Mouse (Mus musculus): ENCODE data around the gene Vps37b. TPM values are rescaled to one million over a fixed set of nuclear protein-coding genes. Genes with fewer than 3 reads are reported as not detected.
"Not testable (repeated sequence)": the region's sequence is repeated elsewhere in the genome, so short reads cannot be mapped to it uniquely, and the experiment has no call there.

The Vps37b gene
- polyA plus RNA-seq, 1 experiment from 2014 or later, result 43.8 TPM

- H3K9me3 ChIP-seq, result peaks cover 6% of the 10 kb centered on the region; the same call in 1 of the 2 replicates
- 85% methylated on average over 7 of the region's 7 CpGs for WGBS
- H3K27me3 ChIP-seq (replicated peaks; ENCODE audit: low read depth, poor library complexity, severe bottlenecking), result no peaks in the 10 kb centered on the region
- peaks cover 10% of the 10 kb centered on the region for H3K4me1 ChIP-seq
- H3K36me3 ChIP-seq (replicated peaks), result no peaks in the 10 kb centered on the region
- DNase-seq (ENCODE audit: low spot score), result no peak
- no peak overlapping the region for H3K27ac ChIP-seq (replicated peaks)
- H3K4me3 ChIP-seq, result no peak overlapping the region
Observed at GRCm38 (mm10) chr5:124058749-124059148, 26.7 kb upstream of the Vps37b start.

DNA sequence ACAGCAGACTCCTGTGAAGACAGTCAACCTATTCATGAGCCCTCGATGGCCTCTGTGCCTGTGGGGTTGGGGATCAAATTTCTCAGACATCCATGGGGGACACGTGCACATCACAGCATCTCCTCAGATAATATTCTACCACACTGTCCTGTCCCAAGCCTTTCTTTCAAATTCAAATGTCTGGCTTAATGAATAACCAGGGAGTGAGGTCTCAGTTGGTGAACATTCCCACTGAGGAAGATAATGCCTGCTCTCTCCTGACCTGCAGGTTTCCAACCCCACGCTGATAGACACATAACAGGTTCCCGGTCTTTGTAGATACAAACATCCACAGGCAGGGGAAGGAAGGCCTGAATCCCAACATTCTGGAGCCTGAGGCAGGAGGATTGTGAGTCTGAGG lies 24.9 kb upstream of the Vps37b start:
- Histone ChIP-seq H3K4me1 (peaks cover 5% of the 10 kb centered on the region), H3K4me3 (no peak overlapping the region), H3K27ac (replicated peaks) (no peak overlapping the region), H3K9me3 (peaks cover 6% of the 10 kb centered on the region; the same call in 1 of the 2 replicates), H3K27me3 (replicated peaks; ENCODE audit: low read depth, poor library complexity, severe bottlenecking) (no peaks in the 10 kb centered on the region), H3K36me3 (replicated peaks) (no peaks in the 10 kb centered on the region)
- no peak for DNase-seq (ENCODE audit: low spot score)
- 31% methylated on average over 4 of the region's 4 CpGs for WGBS

DNA sequence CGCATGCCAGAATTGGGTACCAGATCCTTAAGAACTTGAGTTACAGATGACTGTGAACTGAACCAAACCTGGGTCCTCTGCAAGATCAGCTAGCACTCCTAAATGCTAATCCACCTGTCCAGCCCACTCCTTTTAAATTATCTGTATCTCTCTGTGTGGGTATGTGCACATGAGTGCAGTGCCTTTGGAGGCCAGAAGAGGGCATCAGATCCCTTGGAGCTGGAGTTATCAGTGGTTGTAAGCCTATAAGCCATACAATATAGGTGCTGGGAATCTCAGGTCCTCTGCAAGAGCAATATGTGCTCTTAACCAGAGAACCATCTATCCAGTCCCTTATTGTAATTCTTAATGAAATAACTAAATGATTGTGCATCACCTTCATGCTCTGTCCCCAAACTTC lies 24.1 kb upstream of the Vps37b start:
- no peak overlapping the region for H3K4me3 ChIP-seq
- H3K27me3 ChIP-seq (replicated peaks; ENCODE audit: low read depth, poor library complexity, severe bottlenecking), result no peaks in the 10 kb centered on the region
- 98% methylated on average over 1 of the region's 1 CpGs for WGBS

GRCm38 (mm10) chr5:124052641-124053040 lies 20.6 kb upstream of the Vps37b start:
- not testable (repeated sequence) for H3K27me3 ChIP-seq (replicated peaks; ENCODE audit: low read depth, poor library complexity, severe bottlenecking); H3K27ac ChIP-seq (replicated peaks); H3K4me3 ChIP-seq; H3K36me3 ChIP-seq (replicated peaks); DNase-seq (ENCODE audit: low spot score); H3K9me3 ChIP-seq
- WGBS, result 87% methylated on average over 7 of the region's 7 CpGs
- H3K4me1 ChIP-seq, result peaks cover 22% of the 10 kb centered on the region

More for the DNA sequence above, 24.1 kb upstream of the Vps37b start:
- no peaks in the 10 kb centered on the region for H3K36me3 ChIP-seq (replicated peaks)
- no peak for DNase-seq (ENCODE audit: low spot score)
- peaks cover 6% of the 10 kb centered on the region; the same call in 1 of the 2 replicates for H3K9me3 ChIP-seq
- H3K4me1 ChIP-seq, result peaks cover 8% of the 10 kb centered on the region; the same call in 1 of the 2 replicates
- H3K27ac ChIP-seq (replicated peaks), result no peak overlapping the region

- H3K4me1 ChIP-seq, result peaks cover 24% of the 10 kb centered on the region
- H3K9me3 ChIP-seq, result peaks cover 6% of the 10 kb centered on the region; the same call in 1 of the 2 replicates
- no peak overlapping the region for H3K4me3 ChIP-seq
- DNase-seq (ENCODE audit: low spot score), result no peak
- WGBS, result 84% methylated on average over 11 of the region's 11 CpGs
- no peaks in the 10 kb centered on the region for H3K36me3 ChIP-seq (replicated peaks)
- no peak overlapping the region; the same call in 1 of the 2 replicates for H3K27ac ChIP-seq (replicated peaks)
- H3K27me3 ChIP-seq (replicated peaks; ENCODE audit: low read depth, poor library complexity, severe bottlenecking), result no peaks in the 10 kb centered on the region
Observed at GRCm38 (mm10) chr5:124051899-124052491, 19.9 kb upstream of the Vps37b start.

DNA sequence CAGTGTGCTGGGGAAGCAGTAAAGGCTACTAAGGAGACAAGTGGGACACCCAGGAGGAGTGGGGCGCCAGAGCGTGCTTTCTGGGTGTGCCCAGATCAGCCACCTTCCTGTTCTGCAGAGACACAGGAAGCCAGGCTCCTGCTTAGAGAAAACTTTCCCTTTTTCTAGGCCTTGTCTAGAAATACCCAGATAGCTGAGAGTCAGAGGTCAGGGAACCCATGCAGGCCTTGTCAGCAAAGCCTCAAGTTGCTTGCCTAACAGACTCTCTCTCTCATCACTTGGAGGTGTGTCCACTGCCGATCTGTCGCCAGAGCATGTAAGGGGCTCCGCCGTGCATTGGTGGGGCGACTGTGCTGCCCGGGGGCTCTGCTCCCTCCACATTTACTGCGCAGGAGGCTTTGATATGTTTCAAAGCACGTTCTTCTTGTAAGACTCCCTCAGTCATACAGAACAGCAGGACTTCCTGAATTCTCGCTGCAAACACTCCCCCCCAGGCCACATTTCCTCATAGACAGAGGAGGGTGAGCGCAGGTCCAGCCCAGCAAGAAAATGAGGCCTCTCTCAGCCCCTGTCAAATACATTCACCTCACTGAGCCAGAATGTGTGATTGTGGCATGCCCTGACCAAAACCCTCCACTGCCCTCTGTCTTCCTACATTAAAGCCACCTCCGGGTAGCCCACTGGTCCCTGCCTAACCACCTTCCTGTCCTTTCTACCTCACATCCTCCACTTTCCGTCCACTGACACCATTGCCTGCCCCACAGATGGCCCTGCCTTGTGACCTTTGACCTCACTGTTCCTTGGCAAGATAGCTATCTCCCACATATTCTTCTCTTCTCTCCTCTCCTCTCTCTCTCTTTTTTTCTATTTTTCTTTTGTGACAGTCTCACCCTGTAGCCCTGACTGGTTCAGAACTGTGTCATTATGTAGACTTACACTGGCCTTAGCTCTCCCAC lies 18.3 kb upstream of the Vps37b start:
- Histone ChIP-seq H3K27me3 (replicated peaks; ENCODE audit: low read depth, poor library complexity, severe bottlenecking) (no peaks in the 10 kb centered on the region), H3K4me1 (peaks cover 33% of the 10 kb centered on the region), H3K9me3 (no peaks in the 10 kb centered on the region), H3K4me3 (peak overlapping the region; percentile 2; the same call in 1 of the 2 replicates), H3K36me3 (replicated peaks) (no peaks in the 10 kb centered on the region), H3K27ac (replicated peaks) (peak overlapping the region; percentile 52)
- 43% methylated on average over 14 of the region's 14 CpGs for WGBS
- no peak for DNase-seq (ENCODE audit: low spot score)

GRCm38 (mm10) chr5:124049249-124050045 lies 17.4 kb upstream of the Vps37b start:
- H3K27me3 ChIP-seq (replicated peaks; ENCODE audit: low read depth, poor library complexity, severe bottlenecking), result no peaks in the 10 kb centered on the region
- H3K4me3 ChIP-seq, result 0 out of 2 replicates have a peak overlapping the region, but pooled peaks have one; percentile 2
- WGBS, result 63% methylated on average over 15 of the region's 15 CpGs
- DNase-seq (ENCODE audit: low spot score), result no peak
- H3K27ac ChIP-seq (replicated peaks), result peak overlapping the region; percentile 52
- peaks cover 37% of the 10 kb centered on the region for H3K4me1 ChIP-seq
- H3K36me3 ChIP-seq (replicated peaks), result no peaks in the 10 kb centered on the region
- H3K9me3 ChIP-seq, result no peaks in the 10 kb centered on the region

GRCm38 (mm10) chr5:124046741-124047401 lies 14.8 kb upstream of the Vps37b start:
- Histone ChIP-seq H3K27me3 (replicated peaks; ENCODE audit: low read depth, poor library complexity, severe bottlenecking) (no peaks in the 10 kb centered on the region), H3K4me3 (no peak overlapping the region), H3K9me3 (no peaks in the 10 kb centered on the region), H3K36me3 (replicated peaks) (no peaks in the 10 kb centered on the region), H3K27ac (replicated peaks) (peak overlapping the region; percentile 57), H3K4me1 (peaks cover 45% of the 10 kb centered on the region)
- WGBS, result 75% methylated on average over 7 of the region's 7 CpGs
- DNase-seq (ENCODE audit: low spot score), result no peak

GRCm38 (mm10) chr5:124045453-124046010 lies 13.5 kb upstream of the Vps37b start:
- 56% methylated on average over 11 of the region's 11 CpGs for WGBS
- H3K4me1 ChIP-seq, result peaks cover 38% of the 10 kb centered on the region
- H3K4me3 ChIP-seq, result no peak overlapping the region
- DNase-seq (ENCODE audit: low spot score), result no peak
- H3K9me3 ChIP-seq, result no peaks in the 10 kb centered on the region
- H3K27me3 ChIP-seq (replicated peaks; ENCODE audit: low read depth, poor library complexity, severe bottlenecking), result no peaks in the 10 kb centered on the region
- no peaks in the 10 kb centered on the region for H3K36me3 ChIP-seq (replicated peaks)
- H3K27ac ChIP-seq (replicated peaks), result no peak overlapping the region

- Histone ChIP-seq H3K4me1 (peaks cover 23% of the 10 kb centered on the region), H3K4me3 (no peak overlapping the region), H3K27me3 (replicated peaks; ENCODE audit: low read depth, poor library complexity, severe bottlenecking) (no peaks in the 10 kb centered on the region), H3K27ac (replicated peaks) (peak overlapping the region; percentile 83), H3K36me3 (replicated peaks) (no peaks in the 10 kb centered on the region), H3K9me3 (no peaks in the 10 kb centered on the region)
- DNase-seq (ENCODE audit: low spot score), result no peak
- 82% methylated on average over 5 of the region's 5 CpGs for WGBS
Observed at GRCm38 (mm10) chr5:124043999-124044398, 11.9 kb upstream of the Vps37b start.

GRCm38 (mm10) chr5:124043212-124043978 lies 11.3 kb upstream of the Vps37b start:
- 28% methylated on average over 10 of the region's 10 CpGs for WGBS
- peak; percentile 61 for DNase-seq (ENCODE audit: low spot score)
- Histone ChIP-seq H3K27me3 (replicated peaks; ENCODE audit: low read depth, poor library complexity, severe bottlenecking) (no peaks in the 10 kb centered on the region), H3K9me3 (no peaks in the 10 kb centered on the region), H3K27ac (replicated peaks) (peak overlapping the region; percentile 83), H3K36me3 (replicated peaks) (no peaks in the 10 kb centered on the region), H3K4me3 (no peak overlapping the region), H3K4me1 (peaks cover 23% of the 10 kb centered on the region)
